Mouse (Mus musculus) heart, adult 2 months (tissue): ENCODE data around the gene Cst13.

Source experiments
- CTCF ChIP-seq: fragments of 200-600 bp; IDR thresholded peaks from 2 replicates; pipeline ENCODE4 v1.8.1; 2022; ENCODE audit warnings: antibody characterized with exemption, mild to moderate bottlenecking, moderate library complexity
- EP300 ChIP-seq: fragments of 200-500 bp; IDR thresholded peaks from 2 replicates; pipeline ENCODE4 v1.6.1; 2011; ENCODE audit warnings: low read depth, low read length, control low read depth; ENCODE audit not compliant: insufficient read depth
- POLR2A ChIP-seq: fragments of 200-500 bp; IDR thresholded peaks from 2 replicates; pipeline ENCODE4 v1.6.1; 2011; ENCODE audit warnings: mild to moderate bottlenecking, low read depth, low read length, control low read depth; ENCODE audit not compliant: insufficient read depth

DNA sequence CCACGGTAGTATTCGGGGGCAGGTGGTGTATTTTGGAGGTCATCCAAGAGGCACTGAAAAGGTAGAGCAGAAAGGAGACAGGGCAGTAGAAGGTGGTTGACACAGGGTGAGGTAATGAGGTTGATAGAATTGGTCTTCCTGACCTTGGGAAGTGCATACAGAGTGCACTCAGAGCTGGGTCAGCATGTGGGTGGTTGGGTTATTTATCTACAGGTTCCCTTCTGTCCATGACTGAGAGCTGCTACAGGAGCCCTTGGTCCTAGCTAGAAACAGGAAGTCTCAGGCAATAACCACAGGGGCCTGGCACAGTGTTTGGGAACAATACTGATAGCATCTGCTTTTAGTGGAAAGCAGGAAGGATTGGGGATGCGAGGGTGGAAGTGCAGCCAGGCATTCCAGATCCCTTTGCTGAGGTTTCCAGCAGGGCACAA lies 18.4 kb upstream of the Cst13 start:
- TF ChIP-seq CTCF (no peak), EP300 (no peak), POLR2A (no peak)
